Mouse (Mus musculus): ENCODE measurements around the gene Tprn.

Gene Tprn

GRCm38 (mm10) chr2:25303452-25303851, 41.0 kb downstream of the Tprn start:
- no peak for DNase-seq

DNA sequence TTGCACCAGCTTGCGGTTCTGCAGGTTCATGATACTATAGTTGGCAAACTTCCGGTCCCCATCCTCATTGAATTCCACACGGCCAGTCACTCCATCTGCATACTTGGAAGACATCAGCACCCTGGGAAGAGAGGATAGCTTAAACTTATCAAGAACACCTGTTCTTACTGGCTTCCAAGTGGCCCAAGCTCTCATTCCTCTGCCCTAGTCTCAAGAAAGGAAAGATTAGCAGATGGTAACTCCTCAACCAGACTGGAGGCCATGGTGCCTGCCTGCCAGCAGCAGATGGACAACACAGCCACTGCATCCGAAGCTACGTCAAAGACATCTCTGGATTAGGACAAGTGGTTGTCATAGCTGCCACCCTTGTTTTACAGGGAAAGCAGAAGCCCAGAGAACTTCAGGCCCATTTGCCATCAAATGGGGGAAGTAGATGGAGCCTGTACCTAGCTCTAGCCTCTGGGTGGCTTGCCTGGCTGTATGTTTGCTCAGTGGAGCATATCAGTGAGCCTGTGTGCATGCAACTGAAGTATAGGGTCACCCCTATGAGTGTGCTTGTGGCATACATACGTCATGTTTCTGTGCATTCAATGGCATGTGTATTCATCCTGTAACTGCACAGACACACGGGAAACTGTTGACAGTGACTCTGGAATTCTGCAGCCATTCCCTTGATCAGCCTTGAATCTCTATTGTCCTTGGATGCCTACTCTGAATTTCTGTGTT, 41.7 kb downstream of the Tprn start:
- no peak for DNase-seq

GRCm38 (mm10) chr2:25304657-25305541, 42.5 kb downstream of the Tprn start:
- DNase-seq: peak; percentile 11

DNA sequence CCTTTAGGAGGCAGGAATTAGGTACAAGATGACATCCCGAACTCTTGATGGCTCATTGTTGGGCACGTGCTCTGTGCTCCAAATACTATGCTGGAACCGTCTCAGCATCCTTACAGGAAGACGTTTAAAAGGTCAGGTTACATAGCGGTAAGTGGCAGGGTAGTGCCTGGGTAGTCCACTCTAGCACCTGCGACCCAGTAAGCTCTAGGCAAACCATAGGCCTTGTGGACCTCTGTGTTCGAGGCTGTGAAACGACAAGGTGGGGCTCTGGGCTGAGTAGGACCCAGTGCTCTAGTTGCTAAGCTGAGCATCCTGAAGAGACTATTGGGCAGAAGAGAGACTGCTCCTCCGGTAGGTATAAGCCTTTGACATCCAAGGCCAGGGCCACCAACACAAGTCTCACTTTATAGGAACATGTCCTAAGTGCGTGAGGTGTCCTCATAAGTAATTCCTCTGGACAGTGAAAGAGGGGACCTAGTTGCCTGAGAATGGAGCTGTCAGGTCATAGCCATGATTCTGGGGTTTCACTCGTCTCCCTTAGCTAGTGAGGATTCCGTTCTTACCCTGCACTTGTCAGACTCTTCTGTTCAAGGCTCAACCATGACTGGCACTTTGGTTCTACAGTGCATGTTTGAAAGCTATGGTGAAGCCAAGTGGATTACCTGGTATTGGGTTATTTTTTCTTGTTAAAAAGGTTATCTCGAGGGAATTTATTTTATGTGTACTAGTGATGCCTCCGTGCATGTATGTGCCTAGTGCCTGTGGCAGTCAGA, 43.4 kb downstream of the Tprn start:
- no peak for DNase-seq

GRCm38 (mm10) chr2:25310180-25310579, 47.8 kb downstream of the Tprn start:
- DNase-seq: no peak

- no peak for DNase-seq
These were observed 48.6 kb downstream of the Tprn start for GRCm38 (mm10) chr2:25310969-25311368.

DNA sequence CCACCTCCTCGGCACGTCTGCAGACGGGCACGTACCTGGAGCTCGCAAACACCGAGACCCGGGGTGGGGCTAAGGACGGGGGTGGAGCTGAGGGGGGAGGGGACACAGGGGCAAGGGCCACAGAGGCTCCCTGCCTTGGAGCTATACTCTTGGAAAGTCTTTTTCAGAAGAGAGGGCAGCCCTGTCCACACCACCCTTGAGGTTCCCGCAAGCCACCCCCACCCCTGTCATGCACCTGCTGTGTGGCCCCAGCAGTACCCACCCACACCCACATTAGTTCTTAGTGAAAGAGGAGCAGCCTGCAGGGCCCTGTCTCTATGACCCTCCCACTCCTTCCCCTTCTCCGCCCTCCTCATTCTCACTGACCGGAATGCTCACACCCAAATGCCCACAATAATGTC, 49.1 kb downstream of the Tprn start:
- DNase-seq: no peak

- no peak for DNase-seq
These were observed 55.9 kb downstream of the Tprn start for GRCm38 (mm10) chr2:25318119-25318966.

GRCm38 (mm10) chr2:25318971-25319773, 56.8 kb downstream of the Tprn start, which contains the start of gene Grin1:
Grin1 (minus strand) TSS chr2:25319187.
- peak; percentile 71 for DNase-seq
